Mouse (Mus musculus): ENCODE data around the gene Gm10256. TPM values are rescaled to one million over a fixed set of nuclear protein-coding genes. Genes with fewer than 3 reads are reported as not detected.

Gm10256 gene
- not detected for polyA plus RNA-seq (2014; fragmentation: Illumina TruSeq; extraction: RNeasy Lipid Tissue Mini Kit (QIAGEN cat#74804); ENCODE audit: low read depth, low replicate concordance)

GRCm38 (mm10) chrY:2830380-2830779 is at the start of gene Gm10256, which contains the start of gene Rbmy:
Gene Gm10256, plus strand, starts transcription at chrY:2830699.
Gene Rbmy, plus strand, starts transcription at chrY:2830680.

GRCm38 (mm10) chrY:2796105-2796504 is 34.4 kb upstream of the Gm10256 start, which contains the start of gene Gm4064:
Gene Gm4064, minus strand, starts transcription at chrY:2796205.

GRCm38 (mm10) chrY:2900689-2901088 is 70.2 kb downstream of the Gm10256 start, which contains the start of gene Gm10352:
Gene Gm10352, plus strand, starts transcription at chrY:2900989.

Other genes with a start within 250 kb of the Gm10256 start
- gene H2al2c, start 231.6 kb upstream of the Gm10256 start, polyA plus RNA-seq (2014; fragmentation: Illumina TruSeq; extraction: RNeasy Lipid Tissue Mini Kit (QIAGEN cat#74804); ENCODE audit: low read depth, low replicate concordance), result not detected
- not detected for gene Sry, start 167.0 kb upstream of the Gm10256 start, polyA plus RNA-seq (2014; fragmentation: Illumina TruSeq; extraction: RNeasy Lipid Tissue Mini Kit (QIAGEN cat#74804); ENCODE audit: low read depth, low replicate concordance)
- not detected for gene H2al2b, start 110.0 kb upstream of the Gm10256 start, polyA plus RNA-seq (2014; fragmentation: Illumina TruSeq; extraction: RNeasy Lipid Tissue Mini Kit (QIAGEN cat#74804); ENCODE audit: low read depth, low replicate concordance)
- gene Gm4064, start 34.5 kb upstream of the Gm10256 start, polyA plus RNA-seq (2014; fragmentation: Illumina TruSeq; extraction: RNeasy Lipid Tissue Mini Kit (QIAGEN cat#74804); ENCODE audit: low read depth, low replicate concordance), result not detected
- gene Rbmy, start within 50 bp of the Gm10256 start, polyA plus RNA-seq (2014; fragmentation: Illumina TruSeq; extraction: RNeasy Lipid Tissue Mini Kit (QIAGEN cat#74804); ENCODE audit: low read depth, low replicate concordance), result not detected
- gene Gm10352, start 70.3 kb downstream of the Gm10256 start, polyA plus RNA-seq (2014; fragmentation: Illumina TruSeq; extraction: RNeasy Lipid Tissue Mini Kit (QIAGEN cat#74804); ENCODE audit: low read depth, low replicate concordance), result not detected
- gene Gm29289, start 101.9 kb downstream of the Gm10256 start, polyA plus RNA-seq (2014; fragmentation: Illumina TruSeq; extraction: RNeasy Lipid Tissue Mini Kit (QIAGEN cat#74804); ENCODE audit: low read depth, low replicate concordance), result not detected